Mouse (Mus musculus) embryonic facial prominence, embryonic 15.5 days (tissue): ENCODE measurements around the gene Gm17304. TPM values are rescaled to one million over a fixed set of nuclear protein-coding genes. Genes with fewer than 3 reads are reported as not detected.

ENCODE experiments used
- ATAC-seq: fragments of 200-750 bp; cut with Nextera tagmentation; 2 replicates; pipeline ENCODE4 v1.8.0; 2017; ENCODE audit warnings: low read depth, moderate TSS enrichment; ENCODE audit not compliant: insufficient number of reproducible peaks, low FRiP score, low TSS enrichment
- H3K27ac ChIP-seq: fragments of 300-500 bp; sonication (generic); replicated peaks from 2 replicates; pipeline ENCODE4 v1.5.1; 2015; ENCODE audit warnings: mild to moderate bottlenecking, inconsistent platforms
- H3K27me3 ChIP-seq: fragments of 300-500 bp; sonication (generic); 2 replicates; pipeline ENCODE4 v1.6.1; 2015; ENCODE audit warnings: inconsistent platforms
- H3K36me3 ChIP-seq: fragments of 300-500 bp; sonication (generic); 2 replicates; pipeline ENCODE4 v1.6.1; 2015; ENCODE audit warnings: mild to moderate bottlenecking, inconsistent platforms
- H3K4me1 ChIP-seq: fragments of 300-500 bp; sonication (generic); 2 replicates; pipeline ENCODE4 v1.6.1; 2015; ENCODE audit warnings: inconsistent platforms
- H3K4me2 ChIP-seq: fragments of 300-500 bp; sonication (generic); replicated peaks from 2 replicates; pipeline ENCODE4 v1.6.1; 2015; ENCODE audit warnings: mild to moderate bottlenecking, inconsistent platforms
- H3K4me3 ChIP-seq: fragments of 300-500 bp; sonication (generic); replicated peaks from 2 replicates; pipeline ENCODE4 v1.5.1; 2015; ENCODE audit warnings: mild to moderate bottlenecking, inconsistent platforms
- H3K9ac ChIP-seq: fragments of 300-500 bp; sonication (generic); 2 replicates; pipeline ENCODE4 v1.6.1; 2015; ENCODE audit warnings: inconsistent platforms
- H3K9me3 ChIP-seq: fragments of 300-500 bp; sonication (generic); replicated peaks from 2 replicates; pipeline ENCODE4 v1.6.1; 2016; ENCODE audit warnings: inconsistent platforms
- WGBS: fragments of 180-500 bp; shearing (Covaris S2); methylation state at CpG from one replicate; pipeline ENCODE4 v1.1.7; 2015; 5-methylcytosine and 5-hydroxymethylcytosine counted together
- polyA plus RNA-seq: library from polyadenylated mRNA; unstranded; fragments of >200 nt; fragmentation: Nextera tagmentation; extraction: Ambion mirVana; gene quantifications from 2 replicates; pipeline ENCODE4 v1.2.1, GENCODE M21; 2015

Gene Gm17304
- polyA plus RNA-seq, 1 experiment from 2014 or later = not detected

DNA sequence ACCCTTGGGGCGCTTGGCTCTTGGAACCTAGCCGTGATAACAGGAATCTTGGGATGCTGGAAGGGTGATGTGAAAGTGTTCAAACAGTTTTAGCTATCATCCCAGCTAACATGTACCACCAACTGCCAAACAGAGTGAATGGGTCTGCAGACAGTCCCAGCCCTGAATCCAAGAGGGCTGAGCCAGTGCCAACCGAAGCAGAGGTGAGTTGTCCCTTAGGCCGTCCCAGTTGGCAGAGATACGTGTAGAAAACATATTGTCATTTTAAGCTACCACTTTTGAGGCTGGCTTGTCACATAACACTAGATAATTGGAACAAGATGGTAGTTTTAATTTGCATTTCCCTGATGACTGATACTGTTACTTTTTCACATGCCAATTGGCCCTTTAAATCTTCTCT lies 18.2 kb upstream of the Gm17304 start:
- no peak overlapping the region for H3K9ac ChIP-seq
- H3K9me3 ChIP-seq = no peaks in the 10 kb centered on the region
- no peak for ATAC-seq
- H3K36me3 ChIP-seq = no peaks in the 10 kb centered on the region
- no peaks in the 10 kb centered on the region for H3K27me3 ChIP-seq
- no peaks in the 10 kb centered on the region for H3K4me1 ChIP-seq
- no peak overlapping the region for H3K4me3 ChIP-seq
- H3K4me2 ChIP-seq = no peak overlapping the region
- H3K27ac ChIP-seq = no peak overlapping the region
- WGBS = 76% methylated on average over 5 of the region's 5 CpGs

DNA sequence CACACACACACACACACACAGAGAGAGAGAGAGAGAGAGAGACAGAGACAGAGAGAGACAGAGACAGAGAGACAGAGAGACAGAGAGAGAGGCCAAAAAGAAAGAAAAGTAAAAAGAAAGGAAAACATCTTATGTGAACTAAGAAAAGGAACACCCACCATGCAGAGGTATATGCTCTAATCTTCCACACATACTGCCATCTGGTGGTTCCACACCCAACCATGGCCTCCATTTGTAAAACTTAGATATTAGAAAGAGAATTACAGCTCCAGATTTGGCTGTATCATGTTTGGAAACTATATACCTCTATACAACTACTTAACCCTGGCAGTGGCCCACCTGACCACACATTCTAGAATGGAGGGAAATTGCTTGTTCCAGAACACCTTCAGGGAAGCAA lies 14.5 kb upstream of the Gm17304 start:
- no peaks in the 10 kb centered on the region for H3K27me3 ChIP-seq
- no peaks in the 10 kb centered on the region for H3K36me3 ChIP-seq
- H3K9me3 ChIP-seq = no peaks in the 10 kb centered on the region
- no peak for ATAC-seq
- no peak overlapping the region for H3K27ac ChIP-seq
- H3K4me2 ChIP-seq = no peak overlapping the region
- H3K9ac ChIP-seq = no peak overlapping the region
- H3K4me3 ChIP-seq = no peak overlapping the region
- no peaks in the 10 kb centered on the region for H3K4me1 ChIP-seq

DNA sequence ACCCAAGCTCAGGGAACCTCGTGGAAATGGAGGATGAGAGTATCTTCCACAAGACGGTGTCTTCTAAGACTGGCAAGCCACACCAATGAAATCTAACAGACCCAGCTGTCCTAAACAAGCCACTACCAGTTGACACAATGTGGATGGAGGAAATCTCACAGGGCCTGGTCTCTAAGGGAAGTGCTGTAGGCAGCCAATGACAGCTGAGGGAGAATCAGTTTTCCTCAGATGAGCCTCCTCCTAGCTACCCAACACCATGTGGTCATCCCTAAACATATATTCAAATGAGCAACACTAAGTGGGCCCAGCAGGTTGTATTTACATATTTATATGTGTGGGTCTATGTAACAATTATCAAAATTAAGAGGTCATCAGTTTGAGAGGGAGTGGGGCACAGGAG lies 11.4 kb upstream of the Gm17304 start:
- Histone ChIP-seq H3K27ac (no peak overlapping the region), H3K4me3 (no peak overlapping the region), H3K4me1 (no peaks in the 10 kb centered on the region), H3K27me3 (no peaks in the 10 kb centered on the region), H3K9ac (no peak overlapping the region), H3K4me2 (no peak overlapping the region), H3K36me3 (no peaks in the 10 kb centered on the region), H3K9me3 (no peaks in the 10 kb centered on the region)
- no peak for ATAC-seq
- WGBS = 89% methylated on average over 2 of the region's 2 CpGs

DNA sequence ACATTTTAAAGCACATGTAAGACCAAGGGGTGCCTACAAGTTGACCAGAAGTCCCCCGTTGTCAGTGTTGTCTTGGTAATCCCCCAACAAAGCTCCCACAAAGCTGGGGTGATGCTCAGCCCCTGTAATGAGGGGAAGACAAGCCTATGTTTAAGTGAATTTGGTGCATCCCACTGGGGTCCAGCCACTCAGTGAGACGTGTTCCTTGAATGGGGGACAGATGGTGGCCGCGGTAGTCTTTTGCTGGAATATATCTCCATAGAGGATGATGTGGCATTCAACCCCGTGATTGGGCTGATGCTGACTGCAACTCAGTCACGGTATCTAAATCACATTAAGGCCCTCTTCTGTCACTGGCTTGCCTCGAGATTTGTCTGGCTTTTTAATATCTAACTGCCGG lies 9.4 kb upstream of the Gm17304 start:
- Histone ChIP-seq H3K4me2 (no peak overlapping the region), H3K4me1 (no peaks in the 10 kb centered on the region), H3K9ac (no peak overlapping the region), H3K36me3 (no peaks in the 10 kb centered on the region), H3K27me3 (no peaks in the 10 kb centered on the region), H3K9me3 (no peaks in the 10 kb centered on the region), H3K4me3 (no peak overlapping the region), H3K27ac (no peak overlapping the region)
- WGBS = 72% methylated on average over 8 of the region's 8 CpGs
- ATAC-seq = no peak

DNA sequence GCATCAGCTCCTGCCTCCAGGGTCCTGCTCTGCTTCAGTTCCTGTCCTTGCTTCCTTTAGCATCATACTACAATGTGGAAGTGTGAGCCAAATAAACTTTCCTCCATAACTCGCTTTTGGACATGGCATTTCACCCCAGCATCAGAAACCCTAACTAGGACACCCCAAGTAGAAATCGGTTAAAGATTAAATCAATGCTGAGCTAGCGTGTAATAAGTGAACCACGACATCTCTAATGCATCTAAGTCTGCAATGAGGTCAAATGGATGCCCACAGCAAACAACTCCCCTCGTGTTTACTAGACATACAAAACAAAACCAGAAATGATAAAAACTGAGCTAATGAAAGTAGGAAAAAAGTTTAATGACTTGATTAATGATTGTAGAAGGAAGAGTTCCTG lies 4.5 kb upstream of the Gm17304 start:
- no peak for ATAC-seq
- WGBS = 89% methylated on average over 5 of the region's 5 CpGs
- Histone ChIP-seq H3K4me2 (no peak overlapping the region), H3K9ac (no peak overlapping the region), H3K9me3 (no peaks in the 10 kb centered on the region), H3K4me1 (no peaks in the 10 kb centered on the region), H3K36me3 (peaks cover 7% of the 10 kb centered on the region; the same call in 1 of the 2 replicates), H3K27ac (no peak overlapping the region), H3K27me3 (no peaks in the 10 kb centered on the region), H3K4me3 (no peak overlapping the region)

DNA sequence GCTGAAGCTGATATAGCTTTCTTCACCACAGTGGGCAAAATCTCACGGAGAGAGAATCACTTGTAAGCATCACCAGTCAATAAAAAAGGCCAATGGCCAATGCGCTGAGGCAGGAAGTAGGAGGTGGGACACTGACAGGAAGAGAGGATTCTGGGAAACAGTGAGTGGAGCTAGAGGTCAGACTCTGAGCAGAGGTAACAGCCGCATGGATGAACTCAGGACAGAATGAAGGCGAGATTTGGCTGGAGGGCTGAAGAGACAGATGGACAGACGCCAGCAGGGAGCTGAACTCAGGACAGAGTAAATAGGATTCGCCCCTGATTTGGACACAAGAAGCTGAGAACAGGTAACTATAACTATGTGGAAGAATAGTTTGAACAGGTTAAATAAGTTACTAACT lies 3.8 kb upstream of the Gm17304 start:
- H3K4me2 ChIP-seq = no peak overlapping the region
- H3K36me3 ChIP-seq = peaks cover 7% of the 10 kb centered on the region; the same call in 1 of the 2 replicates
- H3K9me3 ChIP-seq = no peaks in the 10 kb centered on the region
- WGBS = 86% methylated on average over 6 of the region's 6 CpGs
- no peak overlapping the region for H3K27ac ChIP-seq
- no peak for ATAC-seq
- no peak overlapping the region for H3K9ac ChIP-seq
- no peaks in the 10 kb centered on the region for H3K4me1 ChIP-seq
- H3K27me3 ChIP-seq = no peaks in the 10 kb centered on the region
- H3K4me3 ChIP-seq = no peak overlapping the region

DNA sequence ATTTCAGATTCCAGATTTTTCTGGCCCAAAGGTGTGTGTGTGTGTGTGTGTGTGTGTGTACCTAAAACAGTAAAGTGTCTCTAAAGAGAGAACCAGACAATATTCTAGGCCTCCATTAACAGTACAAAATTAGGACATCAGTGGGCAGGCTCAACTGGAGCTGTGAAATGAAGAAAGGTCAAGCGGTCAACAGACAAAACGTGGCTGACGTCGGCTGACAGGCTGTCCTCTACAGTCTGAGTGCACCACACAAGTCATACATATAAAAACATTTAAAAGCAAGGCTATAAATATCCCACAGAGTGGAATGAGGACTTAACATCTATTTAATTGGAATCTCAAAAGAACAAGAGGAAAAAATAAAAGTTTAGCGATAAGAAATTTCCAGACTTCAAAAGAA lies 1.8 kb upstream of the Gm17304 start:
- ATAC-seq = no peak
- WGBS = 77% methylated on average over 5 of the region's 5 CpGs

DNA sequence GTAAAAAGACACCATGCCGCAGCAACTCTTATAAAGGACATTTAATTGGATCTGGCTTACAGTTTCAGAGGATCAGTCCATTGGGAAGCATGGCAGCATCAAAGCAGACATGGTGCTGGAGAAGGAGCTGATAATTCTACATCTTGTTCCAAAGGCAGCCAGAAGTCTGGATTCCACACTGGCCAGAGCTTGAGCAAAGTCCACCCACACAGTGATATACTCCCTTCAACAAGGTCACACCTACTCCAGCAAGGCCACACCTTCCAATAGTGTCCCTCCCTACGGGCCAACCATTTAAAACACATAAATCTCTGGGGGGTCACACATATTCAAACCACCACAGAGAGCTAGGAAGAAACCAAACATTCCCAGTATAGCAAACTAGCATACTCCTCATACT lies 3.3 kb downstream of the Gm17304 start:
- Histone ChIP-seq H3K27ac (no peak overlapping the region), H3K4me3 (no peak overlapping the region), H3K4me2 (no peak overlapping the region), H3K9ac (no peak overlapping the region), H3K36me3 (peaks cover 19% of the 10 kb centered on the region; the same call in 1 of the 2 replicates), H3K27me3 (no peaks in the 10 kb centered on the region), H3K4me1 (no peaks in the 10 kb centered on the region), H3K9me3 (no peaks in the 10 kb centered on the region)
- no peak for ATAC-seq
- WGBS = 95% methylated on average over 2 of the region's 2 CpGs

More for the DNA sequence above, 1.8 kb upstream of the Gm17304 start:
- Histone ChIP-seq H3K4me3 (no peak overlapping the region), H3K4me1 (no peaks in the 10 kb centered on the region), H3K27ac (no peak overlapping the region), H3K27me3 (no peaks in the 10 kb centered on the region), H3K9ac (no peak overlapping the region), H3K4me2 (no peak overlapping the region), H3K9me3 (no peaks in the 10 kb centered on the region), H3K36me3 (peaks cover 16% of the 10 kb centered on the region; the same call in 1 of the 2 replicates)

DNA sequence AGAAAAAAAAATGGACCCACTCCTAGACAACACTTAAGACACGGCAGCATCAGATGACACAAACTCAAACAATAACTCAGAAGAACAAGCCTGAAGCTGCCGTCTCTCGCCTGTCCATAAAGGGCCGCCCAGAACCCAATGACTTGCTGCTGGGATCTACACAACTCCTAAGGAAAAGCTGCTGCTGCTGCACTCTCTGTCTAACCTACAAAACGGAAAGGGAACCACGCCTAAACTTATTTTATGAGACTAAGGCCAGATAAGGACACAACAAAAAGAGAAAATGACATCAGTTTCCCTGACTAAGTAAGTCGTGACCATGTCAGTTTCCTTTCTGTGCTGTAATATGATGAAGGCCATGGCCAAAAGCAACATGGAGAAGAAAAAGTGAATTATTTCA lies 5.7 kb downstream of the Gm17304 start:
- Histone ChIP-seq H3K4me1 (no peaks in the 10 kb centered on the region), H3K4me2 (no peak overlapping the region), H3K9ac (no peak overlapping the region), H3K27me3 (no peaks in the 10 kb centered on the region), H3K36me3 (peaks cover 17% of the 10 kb centered on the region; the same call in 1 of the 2 replicates), H3K9me3 (no peaks in the 10 kb centered on the region), H3K27ac (no peak overlapping the region), H3K4me3 (no peak overlapping the region)
- 75% methylated on average over 7 of the region's 7 CpGs for WGBS
- no peak for ATAC-seq

DNA sequence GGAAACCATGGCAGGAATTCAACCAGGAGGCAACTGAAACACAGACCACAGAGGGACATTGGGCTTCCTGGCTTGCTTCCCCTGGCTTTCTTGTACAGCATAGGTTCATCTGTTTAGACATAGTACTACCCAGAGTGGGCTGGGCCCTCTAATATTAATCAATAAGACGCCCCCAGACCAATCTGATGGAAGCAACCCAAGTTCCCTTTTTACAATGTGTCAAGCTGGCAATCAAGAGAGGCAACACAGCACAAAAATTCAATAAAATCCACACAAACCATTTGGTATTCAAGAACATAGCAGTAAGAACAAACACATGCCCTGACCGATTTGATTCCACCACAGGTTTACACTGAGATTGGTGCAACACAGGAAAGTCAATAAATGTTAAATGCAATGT lies 6.1 kb downstream of the Gm17304 start:
- H3K9ac ChIP-seq = no peak overlapping the region
- H3K4me3 ChIP-seq = no peak overlapping the region
- H3K36me3 ChIP-seq = peaks cover 17% of the 10 kb centered on the region; the same call in 1 of the 2 replicates
- ATAC-seq = no peak
- H3K4me2 ChIP-seq = no peak overlapping the region
- H3K4me1 ChIP-seq = no peaks in the 10 kb centered on the region
- H3K9me3 ChIP-seq = no peaks in the 10 kb centered on the region
- H3K27ac ChIP-seq = no peak overlapping the region
- H3K27me3 ChIP-seq = no peaks in the 10 kb centered on the region
- 92% methylated on average over 2 of the region's 2 CpGs for WGBS

DNA sequence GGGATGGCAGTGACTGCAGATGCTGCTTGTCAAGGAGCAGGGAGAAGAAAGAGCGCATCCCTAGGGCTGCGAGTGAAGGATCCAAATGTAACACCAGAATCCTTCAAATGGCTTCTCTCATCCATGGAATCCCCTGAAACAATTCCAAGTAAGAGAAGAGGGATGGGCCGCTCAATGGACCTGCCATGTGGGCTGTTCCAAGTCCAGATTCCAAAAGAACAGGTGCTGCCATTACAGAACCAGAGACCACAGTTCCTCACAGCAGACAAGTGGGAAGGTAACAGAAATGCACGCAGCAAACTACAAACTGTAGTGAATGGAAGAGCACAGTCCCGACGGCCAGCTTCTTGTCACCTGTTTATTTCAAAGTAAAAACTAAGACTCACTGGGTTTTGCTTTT lies 11.5 kb downstream of the Gm17304 start:
- H3K27me3 ChIP-seq = no peaks in the 10 kb centered on the region
- H3K9ac ChIP-seq = no peak overlapping the region
- no peak overlapping the region for H3K27ac ChIP-seq
- H3K4me1 ChIP-seq = no peaks in the 10 kb centered on the region
- WGBS = 94% methylated on average over 6 of the region's 6 CpGs
- no peak for ATAC-seq
- peaks cover 35% of the 10 kb centered on the region for H3K36me3 ChIP-seq
- no peak overlapping the region for H3K4me2 ChIP-seq
- no peaks in the 10 kb centered on the region for H3K9me3 ChIP-seq
- H3K4me3 ChIP-seq = no peak overlapping the region

DNA sequence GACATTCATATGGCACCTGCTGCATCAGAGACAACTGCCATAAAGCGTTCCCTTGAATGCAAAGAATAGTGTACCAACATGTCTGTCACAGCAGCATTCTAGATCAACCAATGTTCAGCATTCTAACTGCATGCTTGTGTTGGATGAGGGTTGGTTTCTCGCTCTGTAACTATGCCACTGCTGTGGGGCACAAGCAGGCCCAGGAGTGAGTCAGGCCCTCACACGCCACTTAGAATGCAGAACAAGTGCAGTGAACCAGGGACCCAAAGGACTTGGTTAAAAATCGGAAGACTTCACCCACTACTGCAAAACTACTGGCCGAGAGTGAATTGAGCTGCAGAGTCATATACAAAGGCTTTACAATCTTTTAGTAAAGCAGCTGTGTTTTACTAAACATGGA lies 13.3 kb downstream of the Gm17304 start:
- H3K9me3 ChIP-seq = no peaks in the 10 kb centered on the region
- no peaks in the 10 kb centered on the region for H3K4me1 ChIP-seq
- peaks cover 42% of the 10 kb centered on the region for H3K36me3 ChIP-seq
- no peak overlapping the region for H3K9ac ChIP-seq
- no peak overlapping the region for H3K27ac ChIP-seq
- no peak overlapping the region for H3K4me2 ChIP-seq
- no peaks in the 10 kb centered on the region for H3K27me3 ChIP-seq
- H3K4me3 ChIP-seq = no peak overlapping the region
- WGBS = 90% methylated on average over 5 of the region's 5 CpGs
- ATAC-seq = no peak
